Mouse (Mus musculus): ENCODE results near the gene Ano2. TPM values are rescaled to one million over a fixed set of nuclear protein-coding genes. Genes with fewer than 3 reads are reported as not detected.

Gene Ano2
- polyA plus RNA-seq, 1 experiment, result 0.66 TPM

- H3K27ac ChIP-seq (ENCODE audit: insufficient read depth, low read depth, low read length), result no peak overlapping the region
- H3K4me3 ChIP-seq (ENCODE audit: low read depth, low read length), result no peak overlapping the region
- no peaks in the 10 kb centered on the region for H3K36me3 ChIP-seq (ENCODE audit: control insufficient read depth, insufficient read depth, low read length)
- TF ChIP-seq CTCF (IDR thresholded peaks at IDR 0.05; ENCODE audit: extremely low read depth, insufficient read length, insufficient replicate concordance, low read depth, low read length), result no peak
- no peak for TF ChIP-seq POLR2A (IDR thresholded peaks at IDR 0.05; ENCODE audit: low read depth, low read length)
- no peaks in the 10 kb centered on the region for H3K27me3 ChIP-seq (ENCODE audit: control insufficient read depth, insufficient read depth, low read length)
- WGBS, result 95% methylated on average over 1 of the region's 1 CpGs
- no peaks in the 10 kb centered on the region for H3K4me1 ChIP-seq (ENCODE audit: control insufficient read depth, insufficient read depth, insufficient read length, low read length)
Measured at GRCm38 (mm10) chr6:125888596-125888995, 198.4 kb downstream of the Ano2 start.

GRCm38 (mm10) chr6:125894340-125894739, 204.1 kb downstream of the Ano2 start:
- Histone ChIP-seq H3K27ac (ENCODE audit: insufficient read depth, low read depth, low read length) (no peak overlapping the region), H3K36me3 (ENCODE audit: control insufficient read depth, insufficient read depth, low read length) (no peaks in the 10 kb centered on the region), H3K4me3 (ENCODE audit: low read depth, low read length) (no peak overlapping the region), H3K4me1 (ENCODE audit: control insufficient read depth, insufficient read depth, insufficient read length, low read length) (no peaks in the 10 kb centered on the region), H3K27me3 (ENCODE audit: control insufficient read depth, insufficient read depth, low read length) (no peaks in the 10 kb centered on the region)
- TF ChIP-seq POLR2A (IDR thresholded peaks at IDR 0.05; ENCODE audit: low read depth, low read length), result no peak
- 69% methylated on average over 3 of the region's 3 CpGs for WGBS

- no peak for TF ChIP-seq POLR2A (IDR thresholded peaks at IDR 0.05; ENCODE audit: low read depth, low read length)
- no peak for TF ChIP-seq CTCF (IDR thresholded peaks at IDR 0.05; ENCODE audit: extremely low read depth, insufficient read length, insufficient replicate concordance, low read depth, low read length)
- no peaks in the 10 kb centered on the region for H3K4me1 ChIP-seq (ENCODE audit: control insufficient read depth, insufficient read depth, insufficient read length, low read length)
- H3K36me3 ChIP-seq (ENCODE audit: control insufficient read depth, insufficient read depth, low read length), result no peaks in the 10 kb centered on the region
- WGBS, result 69% methylated on average over 9 of the region's 9 CpGs
- no peaks in the 10 kb centered on the region for H3K27me3 ChIP-seq (ENCODE audit: control insufficient read depth, insufficient read depth, low read length)
- no peak overlapping the region for H3K4me3 ChIP-seq (ENCODE audit: low read depth, low read length)
- no peak overlapping the region for H3K27ac ChIP-seq (ENCODE audit: insufficient read depth, low read depth, low read length)
Measured at GRCm38 (mm10) chr6:125914446-125914845, 224.2 kb downstream of the Ano2 start.

GRCm38 (mm10) chr6:125922746-125923145, 232.5 kb downstream of the Ano2 start:
- no peaks in the 10 kb centered on the region for H3K36me3 ChIP-seq (ENCODE audit: control insufficient read depth, insufficient read depth, low read length)
- WGBS, result 55% methylated on average over 3 of the region's 3 CpGs
- H3K4me3 ChIP-seq (ENCODE audit: low read depth, low read length), result no peak overlapping the region
- TF ChIP-seq POLR2A (IDR thresholded peaks at IDR 0.05; ENCODE audit: low read depth, low read length) (no peak), CTCF (IDR thresholded peaks at IDR 0.05; ENCODE audit: extremely low read depth, insufficient read length, insufficient replicate concordance, low read depth, low read length) (no peak)
- H3K4me1 ChIP-seq (ENCODE audit: control insufficient read depth, insufficient read depth, insufficient read length, low read length), result no peaks in the 10 kb centered on the region
- no peak overlapping the region for H3K27ac ChIP-seq (ENCODE audit: insufficient read depth, low read depth, low read length)
- no peaks in the 10 kb centered on the region for H3K27me3 ChIP-seq (ENCODE audit: control insufficient read depth, insufficient read depth, low read length)

GRCm38 (mm10) chr6:125924979-125925378, 234.8 kb downstream of the Ano2 start:
- WGBS, result 56% methylated on average over 2 of the region's 2 CpGs
- no peak overlapping the region for H3K27ac ChIP-seq (ENCODE audit: insufficient read depth, low read depth, low read length)
- no peaks in the 10 kb centered on the region for H3K4me1 ChIP-seq (ENCODE audit: control insufficient read depth, insufficient read depth, insufficient read length, low read length)
- H3K36me3 ChIP-seq (ENCODE audit: control insufficient read depth, insufficient read depth, low read length), result no peaks in the 10 kb centered on the region
- H3K27me3 ChIP-seq (ENCODE audit: control insufficient read depth, insufficient read depth, low read length), result no peaks in the 10 kb centered on the region
- H3K4me3 ChIP-seq (ENCODE audit: low read depth, low read length), result no peak overlapping the region
- TF ChIP-seq CTCF (IDR thresholded peaks at IDR 0.05; ENCODE audit: extremely low read depth, insufficient read length, insufficient replicate concordance, low read depth, low read length) (no peak), POLR2A (IDR thresholded peaks at IDR 0.05; ENCODE audit: low read depth, low read length) (no peak)

- WGBS, result 86% methylated on average over 3 of the region's 3 CpGs
- Histone ChIP-seq H3K36me3 (ENCODE audit: control insufficient read depth, insufficient read depth, low read length) (no peaks in the 10 kb centered on the region), H3K4me3 (ENCODE audit: low read depth, low read length) (no peak overlapping the region), H3K27ac (ENCODE audit: insufficient read depth, low read depth, low read length) (no peak overlapping the region; the same call in 1 of the 2 replicates), H3K4me1 (ENCODE audit: control insufficient read depth, insufficient read depth, insufficient read length, low read length) (no peaks in the 10 kb centered on the region), H3K27me3 (ENCODE audit: control insufficient read depth, insufficient read depth, low read length) (no peaks in the 10 kb centered on the region)
- TF ChIP-seq CTCF (IDR thresholded peaks at IDR 0.05; ENCODE audit: extremely low read depth, insufficient read length, insufficient replicate concordance, low read depth, low read length) (no peak), POLR2A (IDR thresholded peaks at IDR 0.05; ENCODE audit: low read depth, low read length) (no peak)
Measured at GRCm38 (mm10) chr6:125925861-125926260, 235.6 kb downstream of the Ano2 start.

GRCm38 (mm10) chr6:125931926-125932325, 241.7 kb downstream of the Ano2 start:
- Histone ChIP-seq H3K4me3 (ENCODE audit: low read depth, low read length) (no peak overlapping the region), H3K36me3 (ENCODE audit: control insufficient read depth, insufficient read depth, low read length) (no peaks in the 10 kb centered on the region), H3K27ac (ENCODE audit: insufficient read depth, low read depth, low read length) (no peak overlapping the region), H3K27me3 (ENCODE audit: control insufficient read depth, insufficient read depth, low read length) (no peaks in the 10 kb centered on the region), H3K4me1 (ENCODE audit: control insufficient read depth, insufficient read depth, insufficient read length, low read length) (no peaks in the 10 kb centered on the region)
- TF ChIP-seq CTCF (IDR thresholded peaks at IDR 0.05; ENCODE audit: extremely low read depth, insufficient read length, insufficient replicate concordance, low read depth, low read length) (no peak), POLR2A (IDR thresholded peaks at IDR 0.05; ENCODE audit: low read depth, low read length) (no peak)
- whole genome bisulfite sequencing, result 35% methylated on average over 7 of the region's 7 CpGs

GRCm38 (mm10) chr6:125954965-125955364, 264.7 kb downstream of the Ano2 start:
- TF ChIP-seq POLR2A (IDR thresholded peaks at IDR 0.05; ENCODE audit: low read depth, low read length) (no peak), CTCF (IDR thresholded peaks at IDR 0.05; ENCODE audit: extremely low read depth, insufficient read length, insufficient replicate concordance, low read depth, low read length) (no peak)
- Histone ChIP-seq H3K27ac (ENCODE audit: insufficient read depth, low read depth, low read length) (no peak overlapping the region), H3K4me3 (ENCODE audit: low read depth, low read length) (no peak overlapping the region), H3K36me3 (ENCODE audit: control insufficient read depth, insufficient read depth, low read length) (no peaks in the 10 kb centered on the region), H3K4me1 (ENCODE audit: control insufficient read depth, insufficient read depth, insufficient read length, low read length) (peaks cover 1% of the 10 kb centered on the region; the same call in 1 of the 2 replicates), H3K27me3 (ENCODE audit: control insufficient read depth, insufficient read depth, low read length) (no peaks in the 10 kb centered on the region)
- WGBS, result 15% methylated on average over 3 of the region's 3 CpGs
